Mouse (Mus musculus) small intestine, adult 2 months (tissue): ENCODE measurements around the gene Tmem108.

Experiments
- CTCF ChIP-seq: fragments of 200-500 bp; IDR thresholded peaks from 2 replicates; pipeline ENCODE4 v1.5.1; 2012; ENCODE audit warnings: low read depth, mild to moderate bottlenecking, control low read depth, inconsistent platforms, low read length, moderate library complexity, mixed read lengths; ENCODE audit not compliant: insufficient replicate concordance, insufficient read length; ENCODE audit errors: extremely low read depth
- POLR2A ChIP-seq: fragments of 200-500 bp; IDR thresholded peaks from 2 replicates; pipeline ENCODE4 v1.6.1; 2012; ENCODE audit warnings: low read depth, mild to moderate bottlenecking, control low read depth, inconsistent platforms, low read length, moderate library complexity

GRCm38 (mm10) chr9:103628861-103629469 is 132.7 kb downstream of the Tmem108 start:
- TF ChIP-seq CTCF (no peak), POLR2A (no peak)
